Mouse (Mus musculus) midbrain, embryonic 11.5 days (tissue): ENCODE data around the gene Abcf1. TPM values are rescaled to one million over a fixed set of nuclear protein-coding genes. Genes with fewer than 3 reads are reported as not detected.

ENCODE experiments used
- ATAC-seq: fragments of 200-750 bp; cut with Nextera tagmentation; 2 replicates; pipeline ENCODE4 v1.8.0; 2017; ENCODE audit warnings: moderate TSS enrichment, moderate library complexity; ENCODE audit not compliant: low FRiP score
- DNase-seq: peaks from one replicate; pipeline ENCODE4 v3.0.0; 2015; ENCODE audit warnings: low spot score; ENCODE audit errors: missing footprints
- H3K27ac ChIP-seq: fragments of 300-500 bp; sonication (generic); 2 replicates; pipeline ENCODE4 v1.5.1; 2014; ENCODE audit warnings: low read depth, low read length
- H3K27me3 ChIP-seq: fragments of 300-500 bp; sonication (generic); 2 replicates; pipeline ENCODE4 v1.6.1; 2014; ENCODE audit warnings: mild to moderate bottlenecking, low read length, moderate library complexity, mixed read lengths; ENCODE audit not compliant: control insufficient read depth, insufficient read depth
- H3K36me3 ChIP-seq: fragments of 300-500 bp; sonication (generic); 2 replicates; pipeline ENCODE4 v1.6.1; 2014; ENCODE audit warnings: mild to moderate bottlenecking, low read length, moderate library complexity, mixed read lengths; ENCODE audit not compliant: control insufficient read depth, insufficient read depth
- H3K4me1 ChIP-seq: fragments of 300-500 bp; sonication (generic); 2 replicates; pipeline ENCODE4 v1.6.1; 2014; ENCODE audit warnings: low read length; ENCODE audit not compliant: control insufficient read depth, insufficient read depth
- H3K4me2 ChIP-seq: fragments of 300-500 bp; sonication (generic); 2 replicates; pipeline ENCODE4 v1.6.1; 2014; ENCODE audit warnings: mild to moderate bottlenecking, moderate library complexity
- H3K4me3 ChIP-seq: fragments of 300-500 bp; sonication (generic); 2 replicates; pipeline ENCODE4 v1.5.1; 2014; ENCODE audit warnings: low read depth, low read length
- H3K9ac ChIP-seq: fragments of 300-500 bp; sonication (generic); 2 replicates; pipeline ENCODE4 v1.6.1; 2014; ENCODE audit warnings: low read length
- H3K9me3 ChIP-seq: fragments of 300-500 bp; sonication (generic); 2 replicates; pipeline ENCODE4 v1.6.1; 2016; ENCODE audit warnings: low read length; ENCODE audit not compliant: control insufficient read depth
- WGBS: fragments of 180-500 bp; shearing (Covaris S2); extraction: QIAGEN DNeasy Blood & Tissue Kit; methylation state at CpG from one replicate; pipeline ENCODE4 v1.1.7; 2014; 5-methylcytosine and 5-hydroxymethylcytosine counted together
- polyA plus RNA-seq: library from polyadenylated mRNA; unstranded; fragments of >200 nt; fragmentation: Nextera tagmentation; extraction: Ambion mirVana; gene quantifications from 2 replicates; pipeline ENCODE4 v1.2.1, GENCODE M21; 2014

The Abcf1 gene
- polyA plus RNA-seq, 1 experiment from 2014 or later = 119 TPM

DNA sequence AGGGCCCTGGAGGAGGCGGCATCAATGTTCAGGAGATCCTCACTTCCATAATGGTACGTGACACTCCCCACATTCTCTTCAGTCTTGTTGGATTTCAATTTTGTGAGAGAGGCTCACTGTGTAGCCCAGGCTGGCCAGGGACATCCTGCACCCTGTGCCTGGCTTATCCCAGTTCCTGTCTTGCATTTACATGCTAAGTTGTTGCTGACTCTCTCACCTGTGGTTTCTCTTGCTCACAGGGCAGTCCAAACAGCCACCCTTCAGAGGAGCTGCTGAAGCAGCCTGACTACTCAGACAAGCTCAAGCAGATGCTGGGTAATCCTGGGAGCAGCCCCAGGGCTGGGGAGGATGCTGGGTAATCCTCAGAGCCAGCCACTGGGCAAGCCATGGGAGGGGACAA lies 40.0 kb downstream of the Abcf1 start:
- DNase-seq = no peak
- Histone ChIP-seq H3K4me3 (no peak overlapping the region), H3K27me3 (no peaks in the 10 kb centered on the region), H3K4me2 (no peak overlapping the region), H3K4me1 (no peaks in the 10 kb centered on the region), H3K9me3 (no peaks in the 10 kb centered on the region), H3K9ac (no peak overlapping the region), H3K27ac (no peak overlapping the region), H3K36me3 (peaks cover 41% of the 10 kb centered on the region)
- WGBS = 100% methylated on average over 2 of the region's 2 CpGs
- no peak for ATAC-seq

DNA sequence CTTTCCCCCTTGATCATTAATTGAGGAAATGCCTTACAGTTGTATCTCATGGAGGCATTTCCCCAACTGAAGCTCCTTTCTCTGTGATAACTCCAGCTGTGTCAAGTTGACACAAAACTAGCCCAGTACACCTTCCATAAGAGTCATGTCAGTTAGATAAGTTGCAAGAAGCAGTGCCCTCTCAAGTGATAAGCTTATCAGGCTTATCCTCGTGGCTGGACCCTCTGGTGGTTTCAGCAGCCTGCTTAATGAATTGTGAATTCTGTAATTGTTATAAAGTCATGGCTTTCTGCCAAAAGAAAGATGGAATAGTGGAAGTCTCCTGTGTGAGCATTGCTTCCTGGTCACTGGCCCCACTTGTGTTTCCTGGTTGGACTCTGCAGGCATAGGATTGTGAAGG lies 42.1 kb downstream of the Abcf1 start:
- no peaks in the 10 kb centered on the region for H3K27me3 ChIP-seq
- H3K4me3 ChIP-seq = no peak overlapping the region
- ATAC-seq = no peak
- H3K9me3 ChIP-seq = no peaks in the 10 kb centered on the region
- peaks cover 53% of the 10 kb centered on the region for H3K36me3 ChIP-seq
- no peak overlapping the region for H3K4me2 ChIP-seq
- no peak overlapping the region for H3K27ac ChIP-seq
- H3K9ac ChIP-seq = no peak overlapping the region
- DNase-seq = no peak
- H3K4me1 ChIP-seq = no peaks in the 10 kb centered on the region
- 91% methylated on average over 1 of the region's 1 CpGs for WGBS

DNA sequence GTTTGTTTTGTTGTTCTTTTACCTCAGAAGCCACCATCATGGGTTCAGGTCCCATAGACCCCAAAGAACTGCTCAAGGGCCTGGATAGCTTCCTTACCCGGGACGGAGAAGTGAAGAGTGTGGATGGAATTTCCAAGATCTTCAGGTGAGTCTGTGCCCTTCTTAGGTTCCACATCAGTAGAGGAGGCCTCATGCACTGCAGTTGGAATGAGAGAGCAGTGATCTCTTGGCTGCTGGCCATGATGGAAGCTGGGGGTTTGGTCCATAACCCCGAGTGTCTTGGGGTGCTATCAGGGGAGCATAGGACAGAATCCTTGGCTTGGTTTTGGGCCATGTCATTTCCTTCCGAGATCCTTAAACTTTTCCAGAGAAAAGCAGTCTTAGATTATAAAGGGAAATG lies 46.3 kb downstream of the Abcf1 start:
- 94% methylated on average over 4 of the region's 4 CpGs for WGBS
- Histone ChIP-seq H3K27me3 (no peaks in the 10 kb centered on the region), H3K4me2 (no peak overlapping the region), H3K9ac (no peak overlapping the region), H3K4me3 (no peak overlapping the region), H3K27ac (no peak overlapping the region), H3K9me3 (no peaks in the 10 kb centered on the region), H3K36me3 (peaks cover 34% of the 10 kb centered on the region), H3K4me1 (peaks cover 17% of the 10 kb centered on the region)
- no peak for DNase-seq
- no peak for ATAC-seq

DNA sequence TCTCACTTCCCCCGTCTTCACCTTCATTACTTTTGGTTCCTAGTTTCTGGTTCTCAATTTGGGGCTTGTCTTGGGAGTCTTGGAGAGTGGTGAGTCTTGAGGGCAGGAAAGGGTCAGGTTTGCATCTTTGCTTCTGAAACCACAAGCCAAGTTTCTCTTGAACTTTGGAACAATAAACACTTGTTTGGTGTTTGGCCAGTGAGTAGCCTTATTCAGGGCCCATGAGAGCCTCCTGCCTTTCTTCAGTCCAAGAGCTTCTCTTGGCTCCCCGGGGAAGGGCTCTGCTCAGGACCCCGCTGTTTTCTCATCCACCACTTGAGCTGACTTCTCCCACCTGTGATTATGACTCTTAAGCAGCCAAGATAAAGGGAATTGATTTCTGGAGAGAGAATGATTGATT lies 47.0 kb downstream of the Abcf1 start:
- peaks cover 17% of the 10 kb centered on the region for H3K4me1 ChIP-seq
- H3K9me3 ChIP-seq = no peaks in the 10 kb centered on the region
- ATAC-seq (no peak), DNase-seq (no peak)
- WGBS = 94% methylated on average over 3 of the region's 3 CpGs
- H3K27ac ChIP-seq = no peak overlapping the region
- no peak overlapping the region for H3K4me3 ChIP-seq
- H3K9ac ChIP-seq = no peak overlapping the region
- H3K4me2 ChIP-seq = no peak overlapping the region
- no peaks in the 10 kb centered on the region for H3K27me3 ChIP-seq
- peaks cover 29% of the 10 kb centered on the region for H3K36me3 ChIP-seq

DNA sequence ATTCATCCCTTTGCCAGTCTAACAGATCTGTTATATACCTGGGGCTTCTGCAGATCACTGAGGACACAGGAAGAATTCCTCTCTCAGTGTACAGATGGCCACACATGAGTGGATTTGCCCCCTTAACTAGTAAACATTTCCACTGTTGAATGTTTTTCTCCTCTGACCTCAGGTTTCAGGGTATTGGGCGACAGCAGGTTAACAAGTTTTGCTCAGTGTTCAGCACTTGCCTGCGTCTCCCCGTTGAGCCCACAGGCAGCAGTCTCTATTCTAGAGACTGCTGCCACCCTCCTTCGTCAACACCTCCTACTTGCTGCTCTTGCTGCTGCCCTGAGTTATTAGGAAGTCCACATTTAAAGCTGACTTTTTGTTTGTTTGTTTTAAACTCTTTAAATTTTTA lies 47.9 kb downstream of the Abcf1 start:
- H3K27ac ChIP-seq = peak overlapping the region; percentile 16; the same call in 1 of the 2 replicates
- 87% methylated on average over 4 of the region's 4 CpGs for WGBS
- no peaks in the 10 kb centered on the region for H3K27me3 ChIP-seq
- H3K9me3 ChIP-seq = no peaks in the 10 kb centered on the region
- H3K4me2 ChIP-seq = no peak overlapping the region
- peaks cover 17% of the 10 kb centered on the region for H3K4me1 ChIP-seq
- H3K4me3 ChIP-seq = no peak overlapping the region
- ATAC-seq (no peak), DNase-seq (no peak)
- H3K36me3 ChIP-seq = peaks cover 28% of the 10 kb centered on the region
- H3K9ac ChIP-seq = no peak overlapping the region

DNA sequence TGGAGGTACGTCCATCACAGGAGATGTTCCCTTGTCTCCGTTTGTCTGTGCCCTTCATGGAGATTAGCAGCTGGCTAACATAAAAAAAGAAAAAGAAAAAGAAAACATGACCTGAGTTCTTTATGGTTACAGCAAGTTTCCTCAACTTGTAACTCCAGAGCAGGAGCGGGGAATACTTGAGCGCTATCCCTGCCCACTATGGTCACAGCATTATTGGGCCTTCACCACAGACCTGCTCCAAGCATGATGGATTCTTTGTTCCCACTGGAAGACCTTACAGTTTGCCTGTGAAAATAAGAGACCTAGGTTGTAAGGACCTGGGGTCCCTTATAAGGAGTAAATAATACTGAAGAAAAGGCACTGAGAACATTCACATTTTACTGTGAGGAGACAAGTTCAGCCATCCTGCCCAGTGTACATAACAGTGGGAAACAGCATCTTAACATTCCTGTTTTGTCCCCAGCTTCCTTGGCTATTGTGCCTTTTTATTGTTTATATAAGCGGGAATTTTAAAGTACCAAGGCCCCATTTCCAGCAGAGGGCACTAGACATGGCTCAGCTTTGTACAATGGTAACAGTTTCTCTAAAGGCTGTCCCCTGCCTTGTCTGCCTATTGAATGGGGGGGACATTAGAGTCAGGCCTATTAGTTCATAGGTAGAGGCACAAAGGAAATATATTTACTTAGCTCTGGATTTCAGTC lies 48.5 kb downstream of the Abcf1 start:
- Histone ChIP-seq H3K4me1 (peaks cover 17% of the 10 kb centered on the region), H3K27ac (peak overlapping the region; percentile 46), H3K4me3 (no peak overlapping the region), H3K9me3 (no peaks in the 10 kb centered on the region), H3K36me3 (peaks cover 21% of the 10 kb centered on the region), H3K4me2 (no peak overlapping the region), H3K9ac (peak overlapping the region; percentile 41; the same call in 1 of the 2 replicates), H3K27me3 (no peaks in the 10 kb centered on the region)
- DNase-seq (peak; percentile 93), ATAC-seq (no peak)
- WGBS = 76% methylated on average over 5 of the region's 5 CpGs

DNA sequence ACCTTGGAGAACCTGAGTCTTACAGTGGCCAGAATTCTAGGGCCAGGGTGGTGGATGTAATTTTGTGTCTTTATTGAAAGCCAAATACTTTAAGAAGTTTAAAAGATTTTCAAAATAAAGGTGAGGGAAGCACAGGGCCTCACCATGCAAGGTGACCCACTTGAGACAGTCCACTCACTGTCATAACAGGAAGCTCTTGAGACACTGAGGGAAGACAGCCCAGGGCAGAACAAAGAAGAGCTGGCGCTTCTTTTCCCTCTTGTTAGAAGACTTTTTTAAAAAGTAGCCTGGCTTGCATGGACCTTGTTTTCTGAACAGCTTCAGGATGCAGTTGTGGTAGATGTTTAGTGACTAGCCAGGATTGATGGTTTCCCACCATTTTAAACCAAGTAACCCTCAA lies 49.2 kb downstream of the Abcf1 start:
- H3K9ac ChIP-seq = 0 out of 2 replicates have a peak overlapping the region, but pooled peaks have one; percentile 41
- WGBS = 91% methylated on average over 1 of the region's 1 CpGs
- H3K27ac ChIP-seq = peak overlapping the region; percentile 87
- H3K4me2 ChIP-seq = no peak overlapping the region
- ATAC-seq (no peak), DNase-seq (no peak)
- no peak overlapping the region for H3K4me3 ChIP-seq
- peaks cover 20% of the 10 kb centered on the region for H3K4me1 ChIP-seq
- no peaks in the 10 kb centered on the region for H3K9me3 ChIP-seq
- H3K36me3 ChIP-seq = peaks cover 20% of the 10 kb centered on the region
- no peaks in the 10 kb centered on the region for H3K27me3 ChIP-seq

DNA sequence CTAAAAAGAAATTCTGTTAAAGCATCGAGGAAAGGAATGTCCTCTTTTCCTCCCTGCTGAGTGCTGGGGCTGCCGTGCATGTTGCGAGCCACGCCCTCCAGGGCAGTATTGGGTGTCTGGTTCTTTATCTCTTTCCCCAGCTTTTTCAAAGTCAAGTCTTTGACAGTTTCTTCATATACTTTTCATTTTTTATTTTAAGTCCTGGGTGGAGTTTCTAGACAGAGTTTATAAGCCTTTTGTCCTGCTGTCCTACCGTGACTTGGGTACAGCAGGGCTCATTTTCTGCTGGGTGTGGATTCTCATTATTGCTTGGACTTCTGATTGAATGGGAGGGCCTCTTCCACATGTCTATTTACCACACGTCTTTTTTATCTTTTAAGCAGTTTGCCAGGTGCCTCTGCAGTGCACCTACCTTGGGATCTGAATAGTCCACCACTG lies 49.7 kb downstream of the Abcf1 start:
- Histone ChIP-seq H3K9me3 (no peaks in the 10 kb centered on the region), H3K27me3 (no peaks in the 10 kb centered on the region), H3K4me2 (peak overlapping the region; percentile 85), H3K9ac (peak overlapping the region; percentile 99), H3K4me1 (peaks cover 21% of the 10 kb centered on the region), H3K27ac (peak overlapping the region; percentile 87), H3K36me3 (peaks cover 16% of the 10 kb centered on the region), H3K4me3 (peak overlapping the region; percentile 77; the same call in 1 of the 2 replicates)
- WGBS = 62% methylated on average over 6 of the region's 6 CpGs
- no peak for DNase-seq
- ATAC-seq = no peak

DNA sequence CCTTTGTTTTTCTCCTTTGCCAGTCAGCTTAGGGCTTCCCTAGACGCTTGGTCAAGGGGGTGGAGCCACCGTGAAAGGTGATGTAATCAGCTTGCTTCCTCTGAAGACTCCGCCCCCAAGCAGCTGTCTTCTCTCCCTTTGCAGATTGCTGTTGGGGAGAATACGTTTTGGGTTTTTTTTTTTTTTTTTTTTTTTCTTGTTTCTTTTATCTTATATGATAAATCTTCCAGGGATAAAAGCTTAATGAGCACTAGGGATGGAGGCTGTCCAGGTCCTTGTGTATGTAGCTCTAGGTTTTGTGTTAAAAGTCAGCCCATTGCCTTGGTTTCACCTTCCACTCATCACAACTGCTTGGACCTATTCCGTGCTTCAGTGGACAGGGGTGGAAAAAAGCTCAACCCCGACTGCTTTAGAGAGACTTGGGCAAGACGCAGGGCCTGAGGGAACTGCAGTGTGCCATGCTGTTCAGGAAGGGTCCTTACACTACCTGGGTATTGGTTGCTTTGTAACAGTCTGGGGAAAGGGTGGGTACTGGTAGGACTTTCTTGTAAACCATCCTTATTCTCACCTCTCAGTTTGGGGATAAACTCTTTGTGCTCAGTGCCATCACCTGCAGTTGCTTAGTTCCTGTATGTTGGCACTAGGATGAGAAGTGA lies 50.4 kb downstream of the Abcf1 start:
- peak; percentile 99 for DNase-seq
- Histone ChIP-seq H3K4me3 (peak overlapping the region; percentile 77), H3K4me2 (peak overlapping the region; percentile 85), H3K27ac (peak overlapping the region; percentile 87), H3K27me3 (no peaks in the 10 kb centered on the region), H3K4me1 (peaks cover 21% of the 10 kb centered on the region), H3K9me3 (no peaks in the 10 kb centered on the region), H3K36me3 (peaks cover 10% of the 10 kb centered on the region), H3K9ac (peak overlapping the region; percentile 99)
- WGBS = 15% methylated on average over 7 of the region's 7 CpGs
- ATAC-seq = peak; percentile 51
